In genomic region chr4:102555566-102555965, GRCm38 (mm10) we compare ENCODE assay signal across 17 mouse cellular contexts.
"Had no signal": no experiment of that assay in that cellular context is flagged by ENCODE, and none has a peak within 500 bp of the region (broad histone marks: within the 10 kb centered on the region; RNA-seq: fewer than 3 reads in every experiment).

No protein-coding gene starts in this region.

- DNase-seq: lung, adult 2 months; lung, postnatal 14 days; lung, postnatal 36 days; right cerebral cortex, postnatal 25 days; right cerebral cortex, postnatal 4 days; spleen, adult 18-20 months; thymus, adult 18-20 months; thymus, postnatal 14 days; thymus, postnatal 36 days had no signal

- H3K4me3 ChIP-seq: lung, embryonic 15.5 days; megakaryocyte, embryonic 14.5 days; midbrain, embryonic 13.5 days; midbrain, embryonic 15.5 days; neural tube, embryonic 12.5 days had no signal

- H3K9ac ChIP-seq: lung, embryonic 15.5 days; midbrain, embryonic 13.5 days; midbrain, embryonic 15.5 days; neural tube, embryonic 12.5 days had no signal

- H3K27ac ChIP-seq: lung, embryonic 15.5 days; macrophage; midbrain, embryonic 13.5 days; midbrain, embryonic 15.5 days; neural tube, embryonic 12.5 days had no signal

- H3K9me3 ChIP-seq: lung, embryonic 15.5 days; megakaryocyte, embryonic 14.5 days; midbrain, embryonic 13.5 days; midbrain, embryonic 15.5 days; neural tube, embryonic 12.5 days had no signal

- H3K27me3 ChIP-seq: lung, embryonic 15.5 days; midbrain, embryonic 13.5 days; midbrain, embryonic 15.5 days; neural tube, embryonic 12.5 days had no signal

- H3K36me3 ChIP-seq: lung, embryonic 15.5 days; midbrain, embryonic 13.5 days; midbrain, embryonic 15.5 days; neural tube, embryonic 12.5 days had no signal

- H3K4me1 ChIP-seq: midbrain, embryonic 13.5 days; midbrain, embryonic 15.5 days; neural tube, embryonic 12.5 days had no signal

- ATAC-seq: lung, postnatal 0 days; midbrain, embryonic 13.5 days; midbrain, embryonic 15.5 days had no signal

- H3K4me2 ChIP-seq: lung, embryonic 15.5 days; midbrain, embryonic 11.5 days; midbrain, embryonic 13.5 days; midbrain, embryonic 15.5 days; neural tube, embryonic 12.5 days had no signal
